Mouse (Mus musculus) embryonic fibroblast, embryonic 13.5 days (primary cell): ENCODE results near the gene Zmynd11.

Experiments used
- CTCF ChIP-seq: IDR thresholded peaks from 2 replicates; pipeline ENCODE4 v1.5.1; 2011; ENCODE audit warnings: mild to moderate bottlenecking, control low read depth, low read length, moderate library complexity, borderline replicate concordance; ENCODE audit not compliant: insufficient read depth
- POLR2A ChIP-seq: IDR thresholded peaks from 2 replicates; pipeline ENCODE4 v1.6.1; 2011; ENCODE audit warnings: low read depth, mild to moderate bottlenecking, control low read depth, low read length, moderate library complexity

DNA sequence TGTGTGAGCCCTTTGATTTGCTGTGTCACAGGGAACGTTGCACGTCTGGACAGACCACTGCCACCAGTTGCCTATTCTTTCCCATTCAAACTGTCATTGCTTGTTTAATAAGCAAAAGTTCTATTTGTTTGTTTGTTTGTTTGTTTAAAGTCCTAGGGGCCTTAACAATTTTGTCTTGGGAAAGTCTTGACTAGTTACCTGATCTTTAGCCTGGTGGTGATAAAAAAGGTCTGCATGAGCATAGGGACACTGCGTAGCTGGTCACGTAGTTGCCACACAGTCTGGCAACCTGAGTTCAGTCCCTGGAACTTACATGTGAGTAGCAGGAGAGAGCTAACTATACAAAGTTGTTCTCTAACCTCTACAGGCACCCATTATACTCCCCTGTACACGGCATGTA, 95.9 kb downstream of the Zmynd11 start:
- TF ChIP-seq CTCF (no peak), POLR2A (no peak)
